Comparison of ENCODE assay signal across 18 mouse cellular contexts in genomic region chr11:76312805-76313204, GRCm38 (mm10).
DNase-seq lines count a peak whose midpoint lies in the region; ATAC-seq and TF ChIP-seq lines count a peak whose summit lies in the region.
"Had no signal": no experiment of that assay in that cellular context is flagged by ENCODE, and none has a peak within 500 bp of the region (broad histone marks: within the 10 kb centered on the region; RNA-seq: fewer than 3 reads in every experiment).

No protein-coding gene starts in this region.

- DNase-seq in fibroblast of lung, adult 2 months (ENCODE audit: low read depth): peak; percentile 67
- DNase-seq in embryo, embryonic 10 days (ENCODE audit: low spot score): no peak
- DNase-seq in lung, postnatal 25 days (ENCODE audit: low spot score): no peak
- no peak for DNase-seq in layer of hippocampus, adult 18-20 months (ENCODE audit: low spot score in 2 of 2)
- DNase-seq: adrenal gland, postnatal 36 days; cerebellum, postnatal 14 days; liver, postnatal 0 days; thymus, postnatal 25 days had no signal

- H3K4me2 ChIP-seq in forebrain, embryonic 12.5 days: no peak overlapping the region
- H3K4me2 ChIP-seq in forebrain, embryonic 13.5 days: no peak overlapping the region
- no peak overlapping the region for H3K4me2 ChIP-seq in intestine, embryonic 15.5 days (replicated peaks)
- no peak overlapping the region for H3K4me2 ChIP-seq in intestine, postnatal 0 days (replicated peaks; ENCODE audit: low read depth)
- H3K4me2 ChIP-seq: heart, embryonic 15.5 days; midbrain, embryonic 15.5 days; neural tube, embryonic 13.5 days had no signal

- 81% methylated on average over 4 of the region's 4 CpGs for WGBS in forebrain, embryonic 12.5 days
- WGBS in forebrain, embryonic 13.5 days: 79% methylated on average over 4 of the region's 4 CpGs
- WGBS in intestine, embryonic 15.5 days: 28% methylated on average over 4 of the region's 4 CpGs
- WGBS in intestine, postnatal 0 days: 26% methylated on average over 4 of the region's 4 CpGs

- no peak for ATAC-seq in forebrain, embryonic 12.5 days (ENCODE audit: low FRiP score)
- no peak for ATAC-seq in forebrain, embryonic 13.5 days
- ATAC-seq in intestine, embryonic 15.5 days: no peak
- no peak for ATAC-seq in intestine, postnatal 0 days
- ATAC-seq: hindbrain, embryonic 16.5 days; liver, postnatal 0 days; midbrain, embryonic 15.5 days had no signal

- H3K27ac ChIP-seq in forebrain, embryonic 12.5 days: 0 out of 2 replicates have a peak overlapping the region, but pooled peaks have one; percentile 10
- no peak overlapping the region for H3K27ac ChIP-seq in forebrain, embryonic 13.5 days
- H3K27ac ChIP-seq in intestine, embryonic 15.5 days: 0 out of 2 replicates have a peak overlapping the region, but pooled peaks have one; percentile 27
- no peak overlapping the region for H3K27ac ChIP-seq in intestine, postnatal 0 days (ENCODE audit: low read depth, low read length)
- H3K27ac ChIP-seq: heart, embryonic 15.5 days; macrophage; midbrain, embryonic 15.5 days; neural tube, embryonic 13.5 days had no signal

- no peaks in the 10 kb centered on the region for H3K9me3 ChIP-seq in forebrain, embryonic 12.5 days
- H3K9me3 ChIP-seq in forebrain, embryonic 13.5 days (replicated peaks): no peaks in the 10 kb centered on the region
- H3K9me3 ChIP-seq in intestine, embryonic 15.5 days: no peaks in the 10 kb centered on the region
- H3K9me3 ChIP-seq in intestine, postnatal 0 days (ENCODE audit: control insufficient read depth): no peaks in the 10 kb centered on the region
- H3K9me3 ChIP-seq: heart, embryonic 15.5 days; midbrain, embryonic 15.5 days; neural tube, embryonic 13.5 days had no signal

- TF ChIP-seq CTCF in intestine, postnatal 0 days (IDR thresholded peaks at IDR 0.05; ENCODE audit: low read depth): no peak

- no peaks in the 10 kb centered on the region; the same call in 1 of the 2 replicates for H3K27me3 ChIP-seq in forebrain, embryonic 12.5 days
- no peaks in the 10 kb centered on the region for H3K27me3 ChIP-seq in forebrain, embryonic 13.5 days
- no peaks in the 10 kb centered on the region for H3K27me3 ChIP-seq in intestine, embryonic 15.5 days (replicated peaks)
- H3K27me3 ChIP-seq in intestine, postnatal 0 days (replicated peaks; ENCODE audit: control insufficient read depth, insufficient read depth, low read length): no peaks in the 10 kb centered on the region
- H3K27me3 ChIP-seq: heart, embryonic 15.5 days; midbrain, embryonic 15.5 days; neural tube, embryonic 13.5 days had no signal

- H3K4me1 ChIP-seq in forebrain, embryonic 12.5 days: peaks cover 43% of the 10 kb centered on the region
- H3K4me1 ChIP-seq in forebrain, embryonic 13.5 days: peaks cover 31% of the 10 kb centered on the region
- peaks cover 21% of the 10 kb centered on the region for H3K4me1 ChIP-seq in intestine, embryonic 15.5 days (replicated peaks)
- no peaks in the 10 kb centered on the region for H3K4me1 ChIP-seq in intestine, postnatal 0 days (replicated peaks; ENCODE audit: control insufficient read depth, insufficient read depth, low read length)

- H3K4me3 ChIP-seq in forebrain, embryonic 12.5 days (replicated peaks): no peak overlapping the region
- H3K4me3 ChIP-seq in forebrain, embryonic 13.5 days: no peak overlapping the region
- no peak overlapping the region for H3K4me3 ChIP-seq in intestine, embryonic 15.5 days (replicated peaks)
- H3K4me3 ChIP-seq in intestine, postnatal 0 days (ENCODE audit: low read depth, low read length): no peak overlapping the region
- H3K4me3 ChIP-seq: erythroblast, embryonic 14.5 days; heart, embryonic 15.5 days; midbrain, embryonic 15.5 days; neural tube, embryonic 13.5 days had no signal

- no peaks in the 10 kb centered on the region for H3K36me3 ChIP-seq in forebrain, embryonic 12.5 days (replicated peaks)
- H3K36me3 ChIP-seq in forebrain, embryonic 13.5 days (ENCODE audit: poor library complexity, severe bottlenecking): no peaks in the 10 kb centered on the region
- no peaks in the 10 kb centered on the region for H3K36me3 ChIP-seq in intestine, embryonic 15.5 days
- H3K36me3 ChIP-seq in intestine, postnatal 0 days (ENCODE audit: control insufficient read depth, insufficient read depth): no peaks in the 10 kb centered on the region
- H3K36me3 ChIP-seq: heart, embryonic 15.5 days; midbrain, embryonic 15.5 days; neural tube, embryonic 13.5 days had no signal

- no peak overlapping the region for H3K9ac ChIP-seq in forebrain, embryonic 12.5 days
- H3K9ac ChIP-seq in forebrain, embryonic 13.5 days: no peak overlapping the region
- H3K9ac ChIP-seq in intestine, embryonic 15.5 days: no peak overlapping the region
- no peak overlapping the region for H3K9ac ChIP-seq in intestine, postnatal 0 days (ENCODE audit: low read depth, low read length)
- H3K9ac ChIP-seq: heart, embryonic 15.5 days; liver, postnatal 0 days; midbrain, embryonic 15.5 days; neural tube, embryonic 13.5 days had no signal

Comparison
In these comparisons a context has a peak if more than half of its experiments do, and no peak if none do; other contexts are left out.
1. H3K27ac ChIP-seq: peak in forebrain, embryonic 12.5 days (single experiment) and intestine, embryonic 15.5 days (single experiment); none in forebrain, embryonic 13.5 days (single experiment) and intestine, postnatal 0 days (single experiment).